Mouse (Mus musculus) forebrain, embryonic 12.5 days (tissue): ENCODE data around the gene Srpr. TPM values are rescaled to one million over a fixed set of nuclear protein-coding genes. Genes with fewer than 3 reads are reported as not detected.

Experiments used
- ATAC-seq: fragments of 200-750 bp; cut with Nextera tagmentation; 2 replicates; pipeline ENCODE4 v1.8.0; 2017; ENCODE audit warnings: moderate TSS enrichment; ENCODE audit not compliant: low FRiP score
- H3K27ac ChIP-seq: fragments of 300-500 bp; sonication (generic); 2 replicates; pipeline ENCODE4 v1.5.1; 2016; ENCODE audit warnings: mild to moderate bottlenecking
- H3K27me3 ChIP-seq: fragments of 300-500 bp; sonication (generic); 2 replicates; pipeline ENCODE4 v1.6.1; 2016; ENCODE audit warnings: mild to moderate bottlenecking
- H3K36me3 ChIP-seq: fragments of 300-500 bp; sonication (generic); replicated peaks from 2 replicates; pipeline ENCODE4 v1.6.1; 2016; ENCODE audit warnings: mild to moderate bottlenecking
- H3K4me1 ChIP-seq: fragments of 300-500 bp; sonication (generic); 2 replicates; pipeline ENCODE4 v1.6.1; 2016
- H3K4me2 ChIP-seq: fragments of 300-500 bp; sonication (generic); 2 replicates; pipeline ENCODE4 v1.6.1; 2016; ENCODE audit warnings: mild to moderate bottlenecking, moderate library complexity
- H3K4me3 ChIP-seq: fragments of 300-500 bp; sonication (generic); replicated peaks from 2 replicates; pipeline ENCODE4 v1.5.1; 2016; ENCODE audit warnings: mild to moderate bottlenecking
- H3K9ac ChIP-seq: fragments of 300-500 bp; sonication (generic); 2 replicates; pipeline ENCODE4 v1.6.1; 2016; ENCODE audit warnings: mild to moderate bottlenecking
- H3K9me3 ChIP-seq: fragments of 300-500 bp; sonication (generic); 2 replicates; pipeline ENCODE4 v1.6.1; 2016
- WGBS: fragments of 180-500 bp; shearing (Covaris S2); methylation state at CpG from one replicate; pipeline ENCODE4 v1.1.7; 2016; 5-methylcytosine and 5-hydroxymethylcytosine counted together
- polyA plus RNA-seq: library from polyadenylated mRNA; unstranded; fragments of >200 nt; fragmentation: Nextera tagmentation; extraction: Ambion mirVana; gene quantifications from 2 replicates; pipeline ENCODE4 v1.2.1, GENCODE M21; 2016

Srpr gene
- 81.3 and 82.6 TPM in 2 replicates for polyA plus RNA-seq

- Histone ChIP-seq H3K9ac (peak within 1 kb of the TSS; percentile 71), H3K27me3 (no peaks in the 10 kb centered on the region), H3K4me3 (peak within 1 kb of the TSS; percentile 60), H3K27ac (0 out of 2 replicates have a peak within 1 kb of the TSS, but pooled peaks have one; percentile 43), H3K36me3 (peaks cover 9% of the 10 kb centered on the region), H3K4me2 (peak within 1 kb of the TSS; percentile 76), H3K9me3 (no peaks in the 10 kb centered on the region), H3K4me1 (peaks cover 21% of the 10 kb centered on the region)
- ATAC-seq, result peak; percentile 94
- WGBS, result under 1% methylated on average over 43 of the region's 44 CpGs
Measured at GRCm38 (mm10) chr9:35199772-35200471, at the start of gene Srpr, which contains the start of gene Tirap. Srpr (plus strand) TSS chr9:35200175. Tirap (minus strand) TSS chr9:35200291.

GRCm38 (mm10) chr9:35152923-35153322 is 47.1 kb upstream of the Srpr start:
- H3K27ac ChIP-seq, result no peak overlapping the region
- WGBS, result 94% methylated on average over 1 of the region's 1 CpGs
- H3K9me3 ChIP-seq, result no peaks in the 10 kb centered on the region
- no peaks in the 10 kb centered on the region for H3K36me3 ChIP-seq
- H3K27me3 ChIP-seq, result no peaks in the 10 kb centered on the region
- ATAC-seq, result no peak
- no peak overlapping the region for H3K4me2 ChIP-seq
- H3K4me1 ChIP-seq, result no peaks in the 10 kb centered on the region
- no peak overlapping the region for H3K4me3 ChIP-seq
- H3K9ac ChIP-seq, result no peak overlapping the region

GRCm38 (mm10) chr9:35156002-35156710 is 43.8 kb upstream of the Srpr start:
- Histone ChIP-seq H3K36me3 (no peaks in the 10 kb centered on the region), H3K27me3 (no peaks in the 10 kb centered on the region), H3K4me1 (no peaks in the 10 kb centered on the region), H3K9me3 (no peaks in the 10 kb centered on the region), H3K4me3 (no peak overlapping the region), H3K27ac (no peak overlapping the region), H3K4me2 (no peak overlapping the region), H3K9ac (no peak overlapping the region)
- WGBS, result 94% methylated on average over 5 of the region's 5 CpGs
- ATAC-seq, result no peak

GRCm38 (mm10) chr9:35156862-35157261 is 43.1 kb upstream of the Srpr start:
- WGBS, result 91% methylated on average over 4 of the region's 4 CpGs
- H3K36me3 ChIP-seq, result no peaks in the 10 kb centered on the region
- ATAC-seq, result no peak

GRCm38 (mm10) chr9:35158477-35158876 is 41.5 kb upstream of the Srpr start:
- no peaks in the 10 kb centered on the region for H3K4me1 ChIP-seq
- H3K9me3 ChIP-seq, result no peaks in the 10 kb centered on the region
- no peak for ATAC-seq
- no peaks in the 10 kb centered on the region for H3K27me3 ChIP-seq
- H3K4me2 ChIP-seq, result no peak overlapping the region
- H3K27ac ChIP-seq, result no peak overlapping the region
- no peaks in the 10 kb centered on the region; the same call in 1 of the 2 replicates for H3K36me3 ChIP-seq
- H3K9ac ChIP-seq, result no peak overlapping the region
- no peak overlapping the region for H3K4me3 ChIP-seq
- 83% methylated on average over 3 of the region's 3 CpGs for WGBS

More at GRCm38 (mm10) chr9:35156862-35157261, 43.1 kb upstream of the Srpr start:
- H3K9ac ChIP-seq, result no peak overlapping the region
- H3K4me1 ChIP-seq, result no peaks in the 10 kb centered on the region
- H3K4me2 ChIP-seq, result no peak overlapping the region
- no peaks in the 10 kb centered on the region for H3K9me3 ChIP-seq
- H3K4me3 ChIP-seq, result no peak overlapping the region
- no peaks in the 10 kb centered on the region for H3K27me3 ChIP-seq
- no peak overlapping the region for H3K27ac ChIP-seq

GRCm38 (mm10) chr9:35160662-35161061 is 39.3 kb upstream of the Srpr start:
- ATAC-seq, result no peak
- no peak overlapping the region for H3K9ac ChIP-seq
- H3K4me1 ChIP-seq, result no peaks in the 10 kb centered on the region
- H3K4me3 ChIP-seq, result no peak overlapping the region
- H3K9me3 ChIP-seq, result no peaks in the 10 kb centered on the region
- H3K36me3 ChIP-seq, result no peaks in the 10 kb centered on the region; the same call in 1 of the 2 replicates
- no peak overlapping the region for H3K27ac ChIP-seq
- WGBS, result 58% methylated on average over 2 of the region's 2 CpGs
- H3K4me2 ChIP-seq, result no peak overlapping the region
- H3K27me3 ChIP-seq, result no peaks in the 10 kb centered on the region; the same call in 1 of the 2 replicates

GRCm38 (mm10) chr9:35161721-35162120 is 38.3 kb upstream of the Srpr start:
- no peak overlapping the region for H3K4me2 ChIP-seq
- H3K36me3 ChIP-seq, result no peaks in the 10 kb centered on the region; the same call in 1 of the 2 replicates
- H3K4me1 ChIP-seq, result peaks cover 5% of the 10 kb centered on the region
- H3K4me3 ChIP-seq, result no peak overlapping the region
- ATAC-seq, result no peak
- no peak overlapping the region for H3K9ac ChIP-seq
- H3K27me3 ChIP-seq, result no peaks in the 10 kb centered on the region; the same call in 1 of the 2 replicates
- no peak overlapping the region for H3K27ac ChIP-seq
- no peaks in the 10 kb centered on the region for H3K9me3 ChIP-seq
- WGBS, result 91% methylated on average over 7 of the region's 7 CpGs

- no peak overlapping the region for H3K27ac ChIP-seq
- H3K9ac ChIP-seq, result no peak overlapping the region
- H3K4me3 ChIP-seq, result no peak overlapping the region
- peaks cover 19% of the 10 kb centered on the region for H3K4me1 ChIP-seq
- no peak for ATAC-seq
- H3K9me3 ChIP-seq, result no peaks in the 10 kb centered on the region
- no peak overlapping the region for H3K4me2 ChIP-seq
- 89% methylated on average over 11 of the region's 11 CpGs for WGBS
- no peaks in the 10 kb centered on the region; the same call in 1 of the 2 replicates for H3K36me3 ChIP-seq
- H3K27me3 ChIP-seq, result no peaks in the 10 kb centered on the region; the same call in 1 of the 2 replicates
Measured at GRCm38 (mm10) chr9:35163011-35163690, 36.8 kb upstream of the Srpr start.

GRCm38 (mm10) chr9:35164142-35164874 is 35.7 kb upstream of the Srpr start:
- WGBS, result 83% methylated on average over 5 of the region's 5 CpGs
- H3K36me3 ChIP-seq, result peaks cover 4% of the 10 kb centered on the region; the same call in 1 of the 2 replicates
- H3K9ac ChIP-seq, result no peak overlapping the region
- H3K4me1 ChIP-seq, result peaks cover 20% of the 10 kb centered on the region
- H3K4me3 ChIP-seq, result no peak overlapping the region
- H3K27me3 ChIP-seq, result no peaks in the 10 kb centered on the region; the same call in 1 of the 2 replicates
- no peak overlapping the region for H3K27ac ChIP-seq
- H3K9me3 ChIP-seq, result no peaks in the 10 kb centered on the region
- H3K4me2 ChIP-seq, result no peak overlapping the region
- no peak for ATAC-seq

- H3K4me3 ChIP-seq, result no peak overlapping the region
- H3K4me2 ChIP-seq, result no peak overlapping the region
- H3K27me3 ChIP-seq, result no peaks in the 10 kb centered on the region; the same call in 1 of the 2 replicates
- no peak overlapping the region for H3K9ac ChIP-seq
- H3K4me1 ChIP-seq, result peaks cover 20% of the 10 kb centered on the region
- ATAC-seq, result peak; percentile 66
- 7% methylated on average over 3 of the region's 3 CpGs for WGBS
- H3K36me3 ChIP-seq, result peaks cover 15% of the 10 kb centered on the region
- H3K9me3 ChIP-seq, result no peaks in the 10 kb centered on the region
- peak overlapping the region; percentile 81 for H3K27ac ChIP-seq
Measured at GRCm38 (mm10) chr9:35166144-35166797, 33.7 kb upstream of the Srpr start.
